Comparison of ENCODE assay signal across 1 mouse cellular context in genomic region chr12:78922977-78923376, GRCm38 (mm10). TPM values are rescaled to one million over a fixed set of nuclear protein-coding genes. Genes with fewer than 3 reads are reported as not detected.
"Had no signal": no experiment of that assay in that cellular context is flagged by ENCODE, and none has a peak within 500 bp of the region (broad histone marks: within the 10 kb centered on the region; RNA-seq: fewer than 3 reads in every experiment).

No protein-coding gene starts in this region.

RNA-seq across cellular contexts. Expression of gene Plek2, which starts 16.2 kb away (rescaled TPM):
- total RNA-seq: hematopoietic stem cell, adult 5-6 weeks had no signal
